Mouse (Mus musculus) frontal cortex, postnatal 14 days (tissue): Measurements from ENCODE around the gene Tox4.

Experiments
- DNase-seq, 2 experiments: peaks; one replicate each; pipeline ENCODE4 v3.0.0; 2022; ENCODE audit warnings: low spot score in 2 of 2

Gene Tox4

DNA sequence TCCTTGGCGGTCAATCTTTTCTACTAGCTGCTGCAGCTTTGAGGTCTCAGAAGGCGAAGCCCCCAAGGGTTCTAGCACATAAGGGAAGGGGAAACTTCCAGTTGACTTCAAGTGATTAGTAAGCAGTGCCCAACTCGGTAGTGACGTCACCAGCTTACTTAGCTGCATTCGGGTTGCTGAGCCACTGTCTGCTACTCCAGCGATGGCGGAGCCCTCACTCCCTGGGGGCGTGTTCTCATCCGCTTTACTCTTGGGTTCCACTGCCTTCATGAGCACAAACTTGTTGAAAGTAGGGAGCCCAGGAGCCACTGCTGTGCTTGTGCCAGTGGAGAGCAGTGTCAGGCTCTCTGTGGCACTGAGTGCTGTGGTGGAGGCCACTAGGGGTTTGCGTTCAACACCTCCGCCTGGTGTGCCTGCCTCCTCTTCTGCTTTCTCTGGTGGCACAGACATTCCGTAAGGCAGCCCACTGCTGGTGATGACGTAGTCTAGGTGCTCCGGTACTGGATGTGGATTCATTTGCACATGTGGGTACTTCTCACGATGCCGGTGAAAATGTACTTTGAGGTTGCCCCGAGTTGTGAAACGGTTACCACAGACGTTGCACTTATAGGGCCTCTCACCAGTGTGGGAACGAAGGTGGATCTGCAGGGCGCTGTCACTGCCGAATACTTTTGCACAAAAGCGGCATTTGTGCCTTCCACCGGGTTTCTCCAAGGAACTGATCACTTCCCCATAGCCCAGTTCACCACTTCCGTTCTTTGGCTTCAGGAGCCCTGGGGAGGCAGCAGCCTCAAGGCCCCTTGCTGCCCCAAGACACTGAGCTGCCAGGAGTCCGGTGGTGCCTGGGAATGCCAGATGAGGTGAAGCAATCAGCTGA is 35.2 kb downstream of the Tox4 start:
- no peak for DNase-seq

DNA sequence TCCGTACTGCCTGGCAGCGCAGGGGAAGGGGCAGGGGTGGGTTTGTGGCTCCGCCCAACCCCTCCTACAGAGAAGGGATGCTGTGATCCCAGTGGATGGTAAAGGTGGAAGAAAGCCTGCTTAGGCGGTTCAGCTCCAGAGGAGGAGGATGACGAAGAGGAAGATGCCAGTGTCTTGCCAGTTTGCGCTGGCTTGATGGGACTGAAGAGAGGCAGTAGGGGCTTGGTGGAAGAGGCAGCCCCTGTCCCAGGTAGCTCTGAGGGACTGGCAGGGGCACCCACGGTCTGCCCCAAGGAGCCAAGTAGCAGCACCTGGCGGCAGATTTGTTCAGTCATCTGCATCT is 35.8 kb downstream of the Tox4 start:
- DNase-seq, result no peak

DNA sequence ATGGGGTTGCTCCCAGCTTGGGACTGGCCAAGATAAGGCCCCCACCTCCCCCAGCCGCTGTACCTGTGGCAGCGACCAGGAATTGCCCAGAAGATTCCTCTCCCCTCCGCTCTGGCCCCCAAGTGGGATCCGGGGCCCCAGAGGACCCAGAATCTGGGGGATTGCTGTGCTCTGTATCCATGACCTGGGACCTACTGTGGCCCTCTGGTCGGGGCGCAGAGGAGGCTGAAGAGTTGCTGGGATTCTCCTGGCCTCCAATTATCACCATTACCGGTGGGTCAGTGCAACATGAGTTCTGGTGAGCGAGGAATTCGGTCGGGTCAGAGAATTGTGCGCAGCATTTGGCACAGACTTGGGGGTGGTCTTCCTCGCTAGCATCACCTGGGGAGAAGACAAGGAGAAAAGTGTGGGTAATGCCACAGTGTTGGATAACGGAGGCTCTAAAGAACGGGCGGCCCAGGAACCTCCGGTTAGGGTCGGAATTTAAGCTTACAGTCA is 36.4 kb downstream of the Tox4 start:
- no peak for DNase-seq

DNA sequence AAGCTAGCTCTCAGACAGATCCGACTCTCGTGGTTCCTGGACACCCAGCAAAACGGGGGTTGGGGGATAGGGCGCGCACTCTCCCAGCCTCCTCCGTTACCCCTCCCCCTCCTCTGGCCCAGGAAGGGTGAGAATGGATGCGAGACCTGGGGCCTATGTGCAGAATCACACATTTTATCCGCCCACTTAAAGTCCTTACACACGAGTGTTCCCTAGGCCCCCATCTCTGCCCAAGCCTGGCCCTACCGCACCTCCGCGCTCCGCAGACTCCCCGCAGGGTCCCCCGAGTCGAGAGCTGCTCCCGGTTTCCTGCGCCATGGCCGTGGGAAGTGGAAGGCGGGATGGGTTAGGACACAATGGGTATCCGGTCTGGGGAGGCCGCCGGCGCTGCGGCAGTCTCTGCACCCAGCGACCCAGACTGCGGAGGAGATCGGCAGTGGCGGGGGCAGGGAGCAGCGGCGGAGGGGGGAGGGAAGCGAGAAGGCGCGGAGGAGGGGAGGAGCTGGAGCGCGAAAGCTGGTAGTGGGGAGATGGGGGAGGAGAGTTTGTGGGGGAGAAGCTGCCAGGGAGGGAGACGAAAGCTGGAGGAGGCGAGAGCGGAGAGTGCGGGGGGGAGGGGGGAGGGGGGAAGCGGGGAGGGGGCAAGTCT is 37.0 kb downstream of the Tox4 start:
- peak; percentile 51 to 58 for DNase-seq

DNA sequence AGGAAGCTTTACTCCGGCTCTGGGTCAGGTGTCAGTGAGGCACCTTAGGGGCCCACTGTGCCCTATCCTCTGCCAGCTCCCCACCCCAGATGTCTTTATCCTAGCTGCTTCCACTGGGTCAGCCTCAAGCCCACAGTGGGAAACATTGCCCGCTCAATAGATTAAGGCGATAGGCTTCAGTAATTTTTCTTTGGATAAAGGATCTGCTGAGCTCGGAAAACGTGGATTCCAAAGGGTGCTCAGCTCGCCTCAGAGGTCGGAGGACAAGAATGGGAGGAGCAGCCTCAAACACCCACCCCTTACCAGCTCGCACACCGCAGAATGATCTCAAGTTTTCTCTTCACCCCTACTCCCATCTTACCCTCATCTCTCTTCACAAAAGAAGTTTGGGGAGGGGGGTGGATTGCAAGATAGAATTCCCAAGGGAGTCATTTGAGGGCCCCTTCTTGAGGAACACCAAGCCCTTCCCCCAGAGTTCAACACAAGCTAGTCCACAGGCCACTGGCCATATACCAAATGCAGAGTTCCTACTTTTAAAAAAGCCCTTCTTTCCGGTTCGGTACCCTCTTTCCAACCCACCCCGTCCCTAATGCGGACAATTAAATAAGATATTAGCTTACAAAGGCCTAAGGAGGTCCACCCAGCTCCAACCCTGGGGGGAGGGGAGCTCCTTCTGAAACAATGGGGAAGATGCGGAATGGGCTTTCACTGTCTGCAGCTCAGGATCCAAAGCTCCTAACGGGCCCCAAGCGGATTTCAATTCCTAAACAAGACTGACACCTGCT is 37.7 kb downstream of the Tox4 start:
- no peak for DNase-seq

DNA sequence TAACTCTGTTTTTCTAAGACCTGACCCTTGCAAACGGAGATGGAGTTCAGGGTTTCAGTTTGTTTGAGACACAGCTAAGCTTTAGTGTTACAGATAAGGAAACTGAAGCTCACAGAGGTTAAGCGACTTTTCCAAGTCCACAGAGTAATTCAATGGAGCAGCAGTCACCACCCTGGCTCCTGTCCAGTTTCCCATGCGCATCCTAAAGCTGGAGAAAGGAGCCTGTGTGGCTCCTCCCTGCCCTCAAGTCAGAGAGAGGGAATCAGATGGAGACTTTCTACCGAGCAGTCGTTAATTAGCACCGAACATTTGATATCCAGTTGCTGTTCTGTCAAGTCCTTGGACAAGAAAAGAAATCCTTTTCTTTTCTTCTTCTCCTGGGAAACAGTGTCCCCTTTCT is 40.4 kb downstream of the Tox4 start:
- no peak for DNase-seq

DNA sequence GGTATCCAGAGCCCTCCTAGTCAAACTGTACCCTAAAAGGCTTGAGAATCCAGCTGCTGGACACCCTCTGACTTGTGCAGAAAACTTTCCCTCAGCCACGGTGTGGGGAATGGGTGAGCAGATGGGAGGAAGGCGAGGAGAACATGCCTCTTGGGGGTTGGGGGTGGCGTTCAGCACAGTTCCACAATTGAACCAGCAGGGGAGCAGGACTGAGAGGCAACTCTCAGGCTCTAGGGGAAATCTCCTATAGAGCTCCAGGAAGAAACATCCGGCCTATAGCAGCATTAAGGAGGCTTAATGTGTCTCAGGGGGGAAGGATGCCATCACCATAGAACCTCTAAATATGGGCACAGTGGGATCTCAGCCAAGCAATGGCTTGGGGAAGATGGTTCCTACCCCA is 46.9 kb downstream of the Tox4 start:
- no peak for DNase-seq

DNA sequence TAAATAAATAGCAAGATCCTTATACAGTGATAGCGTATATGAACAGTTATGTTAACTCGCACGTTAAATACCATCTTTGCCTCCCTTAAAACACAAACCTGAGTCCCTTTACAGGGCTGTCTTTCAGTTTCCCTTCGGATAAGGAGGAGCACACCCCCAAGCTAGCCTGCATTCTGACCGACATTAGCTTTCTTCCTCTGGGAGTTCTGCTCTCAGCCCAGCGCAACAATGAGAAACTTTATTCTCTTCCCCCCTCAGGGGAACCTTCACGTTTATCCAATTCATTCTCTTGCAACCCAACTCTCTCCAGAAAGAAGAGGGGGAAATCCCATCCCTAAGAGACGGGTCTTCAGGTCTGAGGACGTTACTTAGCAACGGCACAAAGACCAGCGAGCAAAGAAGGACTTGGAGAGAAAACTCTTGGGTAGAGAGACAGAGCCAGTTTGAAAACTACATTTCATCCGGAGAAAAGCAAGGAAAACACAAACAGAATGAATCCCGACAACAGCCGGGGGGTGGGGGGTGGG is 48.5 kb downstream of the Tox4 start:
- no peak for DNase-seq

DNA sequence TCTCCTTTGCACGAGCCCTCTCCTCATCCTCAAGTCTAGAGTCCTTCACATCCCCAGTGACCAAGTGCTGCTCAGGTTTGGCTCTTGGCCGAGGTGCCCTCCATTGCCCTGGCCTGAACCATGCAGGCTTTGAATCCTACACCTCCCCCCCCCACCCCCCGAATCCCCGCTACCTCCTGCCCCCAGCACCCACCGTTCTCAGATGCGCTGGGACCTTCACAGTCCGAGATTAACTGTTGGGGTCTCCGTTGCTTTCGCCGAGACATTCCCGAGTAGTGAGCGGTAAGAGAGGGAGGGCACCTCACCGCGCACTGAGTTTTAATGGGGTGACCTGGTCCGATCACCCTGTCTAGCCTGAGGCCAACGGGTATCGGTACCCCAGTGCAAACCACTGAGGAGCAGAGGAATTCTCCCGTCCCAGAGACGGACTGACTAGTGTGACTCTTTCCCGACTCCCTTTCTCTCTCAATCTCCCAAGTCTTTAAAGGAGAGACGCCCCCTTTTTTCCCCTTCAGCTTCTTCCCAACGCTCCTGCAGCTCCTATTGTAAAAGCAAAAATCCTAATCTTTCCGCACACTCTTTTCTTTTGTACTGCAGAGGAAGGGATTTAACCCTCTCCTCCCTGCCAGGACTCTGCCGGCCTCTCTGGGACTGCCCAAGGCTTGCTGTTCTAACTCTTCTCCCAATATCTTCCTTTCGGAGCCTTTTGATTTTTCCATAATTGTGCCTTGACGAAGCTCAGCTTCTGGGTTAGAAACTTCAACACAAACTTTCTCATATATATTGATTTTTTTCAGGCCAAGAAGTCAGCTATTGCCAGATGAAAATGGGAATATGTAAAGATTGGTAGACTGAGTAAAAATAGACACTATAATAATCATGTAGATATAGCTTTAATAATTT is 49.2 kb downstream of the Tox4 start, which contains the start of gene Sall2:
Gene Sall2, minus strand, starts transcription at position 853 of the 903 bp plus-strand sequence.
- no peak for DNase-seq

DNA sequence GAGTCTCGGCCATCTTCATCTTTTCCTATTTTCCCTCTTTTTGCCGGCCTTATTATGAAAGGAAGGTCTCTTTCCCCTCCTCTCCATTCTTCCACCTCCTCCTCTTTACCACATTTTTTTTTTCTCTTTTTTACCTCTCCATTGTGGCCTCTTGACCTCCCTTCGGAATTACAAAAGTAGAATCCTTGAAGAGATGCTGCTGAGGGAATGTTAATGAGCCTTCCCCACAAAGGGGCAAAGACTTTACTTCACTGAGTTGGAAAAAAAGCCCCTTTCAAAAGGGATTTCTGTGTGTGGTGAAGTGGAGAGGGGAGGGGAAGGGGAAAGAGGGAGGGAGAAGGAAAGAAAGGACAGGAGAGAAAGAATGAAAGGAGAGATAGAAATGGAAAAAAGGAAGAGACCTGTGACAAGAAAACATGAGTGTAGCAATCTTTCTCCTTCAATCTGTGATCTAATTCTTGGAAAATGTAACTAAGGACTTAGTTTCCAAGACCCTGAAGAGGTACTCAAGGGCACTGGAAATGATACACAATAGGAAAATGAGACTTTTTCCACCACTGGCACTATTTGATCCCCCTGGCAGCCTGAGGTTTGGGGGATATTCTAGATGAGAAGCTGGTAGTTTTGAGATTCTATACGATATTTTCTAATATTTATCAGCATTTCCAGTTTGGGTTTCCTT is 52.3 kb downstream of the Tox4 start:
- DNase-seq, result no peak

DNA sequence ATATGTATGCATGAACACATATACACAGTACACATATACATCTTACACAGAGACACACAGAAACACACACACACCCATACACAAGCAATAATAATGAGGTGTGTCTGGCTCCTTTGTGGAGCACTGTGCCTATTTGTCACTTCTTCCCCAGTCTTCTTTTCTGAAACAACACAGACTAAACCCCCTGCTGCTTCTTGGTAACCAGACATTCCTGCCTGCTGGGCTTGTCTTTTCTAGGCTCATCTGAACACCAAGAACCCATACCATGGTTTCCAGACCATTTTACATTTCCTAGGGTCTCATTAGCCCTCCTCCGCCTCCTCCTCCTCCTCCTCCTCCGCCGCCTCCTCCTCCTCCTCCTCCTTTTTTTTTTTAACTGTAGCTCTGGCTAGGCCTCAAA is 53.2 kb downstream of the Tox4 start:
- no peak for DNase-seq

DNA sequence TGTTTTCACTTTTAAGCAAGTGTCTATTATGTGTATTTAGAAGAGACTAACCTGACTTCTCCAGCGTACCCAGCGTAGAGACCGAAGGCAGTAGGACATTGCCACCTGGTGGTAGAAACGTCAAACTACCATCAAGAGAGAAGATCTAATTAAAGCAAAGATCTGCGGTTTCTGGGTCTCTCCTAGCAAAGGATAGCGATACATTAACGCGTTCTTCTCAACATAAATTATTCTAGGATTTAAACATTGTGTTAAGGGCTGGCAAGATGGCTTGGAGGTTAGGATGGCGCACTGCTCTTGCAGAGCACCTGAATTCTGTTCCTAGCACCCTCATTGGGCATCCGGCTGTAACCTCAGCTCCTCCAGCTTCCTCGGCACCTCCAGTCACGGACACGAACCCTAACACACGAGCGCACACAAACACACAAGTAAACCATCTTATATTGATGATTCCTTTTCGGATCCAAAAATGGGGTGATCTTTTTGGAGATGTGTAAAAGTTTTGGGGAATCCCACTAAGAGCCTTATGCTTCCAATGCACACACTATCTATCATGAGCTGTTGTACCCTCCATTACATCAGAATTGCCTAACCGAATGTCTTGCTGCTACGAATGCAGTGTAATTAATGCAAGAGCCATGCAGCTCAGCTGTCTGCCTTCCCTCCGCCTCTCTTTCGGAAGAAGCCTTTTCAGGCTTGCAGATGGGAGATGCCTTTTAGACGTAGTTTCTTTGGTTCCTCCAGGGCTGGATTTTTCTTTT is 60.0 kb downstream of the Tox4 start:
- peak in 1 of 2 experiments; percentile 50 for DNase-seq

DNA sequence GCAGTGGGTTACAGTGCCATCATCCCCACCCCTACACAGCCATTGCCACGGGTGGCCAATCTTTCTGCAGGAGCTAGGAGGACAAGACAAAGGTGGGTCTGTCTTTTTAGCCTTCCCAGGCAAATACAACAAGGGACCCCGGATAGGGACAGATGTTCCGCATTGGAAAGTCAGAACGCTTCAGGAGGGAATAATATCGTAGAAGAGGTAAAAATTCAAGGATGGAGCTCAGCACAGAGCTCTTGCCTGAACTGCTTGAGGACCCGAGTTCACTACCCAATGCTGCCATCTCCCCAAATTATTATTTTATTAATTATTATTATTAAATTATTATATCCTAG is 60.5 kb downstream of the Tox4 start:
- no peak for DNase-seq
